Mouse (Mus musculus) intestine, embryonic 16.5 days (tissue): Measurements from ENCODE around the gene Tnfrsf14. TPM values are rescaled to one million over a fixed set of nuclear protein-coding genes. Genes with fewer than 3 reads are reported as not detected.
A peak's percentile ranks its signal among the peaks of the same experiment; 100 is the strongest.

Experiments used
- ATAC-seq: fragments of 200-750 bp; cut with Nextera tagmentation; 2 replicates; pipeline ENCODE4 v1.8.0; 2017; ENCODE audit warnings: moderate TSS enrichment, moderate library complexity
- H3K27ac ChIP-seq: fragments of 300-500 bp; sonication (generic); 2 replicates; pipeline ENCODE4 v1.5.1; 2014; ENCODE audit warnings: mild to moderate bottlenecking, low read length
- H3K27me3 ChIP-seq: fragments of 300-500 bp; sonication (generic); replicated peaks from 2 replicates; pipeline ENCODE4 v1.6.1; 2014; ENCODE audit warnings: low read length, control low read depth, mixed read lengths; ENCODE audit not compliant: control insufficient read depth, insufficient read depth
- H3K36me3 ChIP-seq: fragments of 300-500 bp; sonication (generic); 2 replicates; pipeline ENCODE4 v1.6.1; 2014; ENCODE audit warnings: low read length, control low read depth; ENCODE audit not compliant: control insufficient read depth, insufficient read depth
- H3K4me1 ChIP-seq: fragments of 300-500 bp; sonication (generic); 2 replicates; pipeline ENCODE4 v1.6.1; 2014; ENCODE audit warnings: low read length, control low read depth, mixed read lengths; ENCODE audit not compliant: control insufficient read depth, insufficient read depth
- H3K4me2 ChIP-seq: fragments of 300-500 bp; sonication (generic); 2 replicates; pipeline ENCODE4 v1.6.1; 2014; ENCODE audit warnings: low read depth, low read length, control low read depth
- H3K4me3 ChIP-seq: fragments of 300-500 bp; sonication (generic); 2 replicates; pipeline ENCODE4 v1.5.1; 2014; ENCODE audit warnings: mild to moderate bottlenecking, low read length
- H3K9ac ChIP-seq: fragments of 300-500 bp; sonication (generic); 2 replicates; pipeline ENCODE4 v1.6.1; 2014; ENCODE audit warnings: low read depth, low read length
- H3K9me3 ChIP-seq: fragments of 300-500 bp; sonication (generic); 2 replicates; pipeline ENCODE4 v1.6.1; 2016; ENCODE audit warnings: low read length, control low read depth; ENCODE audit not compliant: control insufficient read depth
- WGBS: fragments of 180-500 bp; shearing (Covaris S2); extraction: QIAGEN DNeasy Blood & Tissue Kit; methylation state at CpG from one replicate; pipeline ENCODE4 v1.1.7; 2014; 5-methylcytosine and 5-hydroxymethylcytosine counted together
- polyA plus RNA-seq: library from polyadenylated mRNA; unstranded; fragments of >200 nt; fragmentation: Nextera tagmentation; extraction: Ambion mirVana; gene quantifications from 2 replicates; pipeline ENCODE4 v1.2.1, GENCODE M21; 2015

Gene Tnfrsf14
- polyA plus RNA-seq, 1 experiment from 2014 or later, result 3.5 TPM

- Histone ChIP-seq H3K4me3 (no peak overlapping the region), H3K9ac (no peak overlapping the region), H3K27me3 (no peaks in the 10 kb centered on the region), H3K9me3 (no peaks in the 10 kb centered on the region), H3K27ac (no peak overlapping the region), H3K4me1 (no peaks in the 10 kb centered on the region), H3K36me3 (no peaks in the 10 kb centered on the region), H3K4me2 (no peak overlapping the region)
- no peak for ATAC-seq
- WGBS, result 90% methylated on average over 2 of the region's 2 CpGs
These were observed 11.8 kb upstream of the Tnfrsf14 start for GRCm38 (mm10) chr4:154940156-154940555.

GRCm38 (mm10) chr4:154937746-154938145 lies 9.4 kb upstream of the Tnfrsf14 start:
- no peak overlapping the region for H3K9ac ChIP-seq
- H3K27me3 ChIP-seq, result no peaks in the 10 kb centered on the region
- H3K4me2 ChIP-seq, result no peak overlapping the region
- no peaks in the 10 kb centered on the region for H3K36me3 ChIP-seq
- H3K4me1 ChIP-seq, result no peaks in the 10 kb centered on the region
- H3K27ac ChIP-seq, result no peak overlapping the region
- ATAC-seq, result no peak
- no peaks in the 10 kb centered on the region for H3K9me3 ChIP-seq
- 73% methylated on average over 1 of the region's 1 CpGs for WGBS
- no peak overlapping the region for H3K4me3 ChIP-seq

- Histone ChIP-seq H3K4me1 (no peaks in the 10 kb centered on the region), H3K9me3 (no peaks in the 10 kb centered on the region), H3K36me3 (no peaks in the 10 kb centered on the region), H3K9ac (no peak overlapping the region), H3K27me3 (no peaks in the 10 kb centered on the region), H3K27ac (no peak overlapping the region), H3K4me3 (no peak overlapping the region), H3K4me2 (no peak overlapping the region)
- no peak for ATAC-seq
- WGBS, result 58% methylated on average over 8 of the region's 8 CpGs
These were observed 8.3 kb upstream of the Tnfrsf14 start for GRCm38 (mm10) chr4:154936542-154937255.

GRCm38 (mm10) chr4:154935788-154936187 lies 7.4 kb upstream of the Tnfrsf14 start:
- 85% methylated on average over 7 of the region's 7 CpGs for WGBS
- Histone ChIP-seq H3K27ac (no peak overlapping the region), H3K27me3 (no peaks in the 10 kb centered on the region), H3K36me3 (no peaks in the 10 kb centered on the region), H3K4me3 (no peak overlapping the region), H3K9ac (no peak overlapping the region), H3K9me3 (no peaks in the 10 kb centered on the region), H3K4me2 (no peak overlapping the region), H3K4me1 (no peaks in the 10 kb centered on the region)
- no peak for ATAC-seq

- Histone ChIP-seq H3K27me3 (no peaks in the 10 kb centered on the region), H3K4me2 (no peak overlapping the region), H3K4me3 (no peak overlapping the region), H3K36me3 (no peaks in the 10 kb centered on the region), H3K27ac (no peak overlapping the region), H3K9me3 (no peaks in the 10 kb centered on the region), H3K4me1 (no peaks in the 10 kb centered on the region), H3K9ac (no peak overlapping the region)
- 78% methylated on average over 2 of the region's 2 CpGs for WGBS
- ATAC-seq, result no peak
These were observed 6.4 kb upstream of the Tnfrsf14 start for GRCm38 (mm10) chr4:154934800-154935199.

- H3K27ac ChIP-seq, result no peak overlapping the region
- H3K36me3 ChIP-seq, result no peaks in the 10 kb centered on the region
- H3K4me2 ChIP-seq, result no peak overlapping the region
- H3K4me1 ChIP-seq, result peaks cover 3% of the 10 kb centered on the region
- no peak overlapping the region for H3K4me3 ChIP-seq
- WGBS, result 54% methylated on average over 13 of the region's 13 CpGs
- no peak overlapping the region for H3K9ac ChIP-seq
- H3K9me3 ChIP-seq, result no peaks in the 10 kb centered on the region
- no peaks in the 10 kb centered on the region for H3K27me3 ChIP-seq
- ATAC-seq, result no peak
These were observed 5.0 kb upstream of the Tnfrsf14 start for GRCm38 (mm10) chr4:154933306-154933907.

GRCm38 (mm10) chr4:154929088-154929660 lies 811 bp upstream of the Tnfrsf14 start:
- peaks cover 26% of the 10 kb centered on the region for H3K4me1 ChIP-seq
- no peak; the same call in 1 of the 2 replicates for ATAC-seq
- no peak overlapping the region for H3K4me3 ChIP-seq
- no peak overlapping the region for H3K4me2 ChIP-seq
- WGBS, result 76% methylated on average over 12 of the region's 12 CpGs
- no peaks in the 10 kb centered on the region for H3K9me3 ChIP-seq
- no peaks in the 10 kb centered on the region for H3K36me3 ChIP-seq
- no peaks in the 10 kb centered on the region for H3K27me3 ChIP-seq
- no peak overlapping the region for H3K27ac ChIP-seq
- H3K9ac ChIP-seq, result no peak overlapping the region

GRCm38 (mm10) chr4:154927899-154928337 lies 445 bp downstream of the Tnfrsf14 start:
- peaks cover 3% of the 10 kb centered on the region; the same call in 1 of the 2 replicates for H3K36me3 ChIP-seq

GRCm38 (mm10) chr4:154926969-154927898 lies 1.1 kb downstream of the Tnfrsf14 start:
- 45% methylated on average over 9 of the region's 9 CpGs for WGBS
- peaks cover 26% of the 10 kb centered on the region for H3K4me1 ChIP-seq
- H3K4me3 ChIP-seq, result peak overlapping the region; percentile 50
- peaks cover 3% of the 10 kb centered on the region; the same call in 1 of the 2 replicates for H3K36me3 ChIP-seq
- H3K27me3 ChIP-seq, result no peaks in the 10 kb centered on the region
- H3K9ac ChIP-seq, result peak overlapping the region; percentile 61
- ATAC-seq, result peak; percentile 43
- peak overlapping the region; percentile 83 for H3K27ac ChIP-seq
- peak overlapping the region; percentile 71 for H3K4me2 ChIP-seq
- no peaks in the 10 kb centered on the region for H3K9me3 ChIP-seq

More at GRCm38 (mm10) chr4:154927899-154928337, 445 bp downstream of the Tnfrsf14 start:
- Histone ChIP-seq H3K4me1 (peaks cover 26% of the 10 kb centered on the region), H3K4me3 (peak overlapping the region; percentile 50), H3K4me2 (peak overlapping the region; percentile 71), H3K27me3 (no peaks in the 10 kb centered on the region), H3K27ac (peak overlapping the region; percentile 83), H3K9ac (peak overlapping the region; percentile 61), H3K9me3 (no peaks in the 10 kb centered on the region)
- peak; percentile 89 for ATAC-seq
- 20% methylated on average over 5 of the region's 5 CpGs for WGBS
